Mouse (Mus musculus): ENCODE results near the gene Clcf1.

The Clcf1 gene

DNA sequence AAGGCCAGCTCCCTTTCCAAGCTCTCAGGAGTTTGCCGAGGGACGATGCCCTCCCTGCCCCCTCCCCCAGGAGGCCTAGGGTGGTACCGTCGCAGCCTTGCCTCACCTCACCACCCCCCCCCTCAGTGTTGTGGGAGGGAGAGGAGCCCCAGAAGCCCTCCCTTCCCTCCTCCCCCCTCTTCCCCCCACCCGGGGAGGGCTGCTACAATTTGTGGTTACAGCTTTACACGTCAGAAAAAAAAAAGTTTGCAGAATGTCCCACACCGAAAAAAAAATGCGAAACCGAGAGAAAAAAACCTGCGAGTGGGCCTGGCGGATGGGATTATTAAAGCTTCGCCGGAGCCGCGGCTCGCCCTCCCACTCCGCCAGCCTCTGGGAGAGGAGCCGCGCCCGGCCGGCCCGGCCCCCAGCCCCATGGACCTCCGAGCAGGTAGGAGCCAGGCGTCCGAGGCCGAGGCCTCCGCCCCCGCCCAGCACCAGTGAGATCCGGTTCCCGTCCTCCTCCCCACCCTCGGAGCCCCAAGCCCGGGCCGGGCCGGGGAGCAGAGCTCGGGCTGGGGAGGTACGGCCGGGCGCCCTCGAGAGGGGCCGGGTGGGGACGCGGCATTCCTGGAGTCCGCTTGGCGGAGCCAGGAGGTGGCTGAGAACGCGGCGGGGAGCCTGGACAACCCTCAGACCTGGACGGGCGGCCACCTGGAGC lies at the start of gene Clcf1, which contains the start of gene AC109138.7:
Gene Clcf1 (plus strand): TSS at position 168 of the 700 bp plus-strand sequence.
Gene AC109138.7 (plus strand): TSS at position 287 of the 700 bp plus-strand sequence.
- no peak for DNase-seq

DNA sequence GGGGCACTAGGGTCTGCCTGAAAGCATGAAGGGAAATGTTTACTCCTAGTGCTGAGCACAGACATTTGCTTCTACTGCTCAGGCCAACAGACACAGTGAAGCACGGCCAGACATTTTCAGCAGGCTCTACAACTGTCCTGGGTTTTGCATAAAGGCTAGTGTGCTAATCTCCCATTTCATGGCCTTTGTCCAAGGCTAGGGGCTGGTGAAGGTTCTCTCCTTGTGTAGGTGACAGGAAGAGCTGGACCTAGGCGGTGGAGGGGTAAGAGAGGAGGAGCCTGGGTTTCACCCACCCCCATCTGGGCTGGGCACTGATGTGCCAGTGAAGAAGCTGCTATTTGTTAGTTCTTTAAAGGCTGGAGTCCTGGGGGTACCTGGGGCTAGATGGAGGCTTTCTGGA lies 49.3 kb upstream of the Clcf1 start:
- DNase-seq: no peak

DNA sequence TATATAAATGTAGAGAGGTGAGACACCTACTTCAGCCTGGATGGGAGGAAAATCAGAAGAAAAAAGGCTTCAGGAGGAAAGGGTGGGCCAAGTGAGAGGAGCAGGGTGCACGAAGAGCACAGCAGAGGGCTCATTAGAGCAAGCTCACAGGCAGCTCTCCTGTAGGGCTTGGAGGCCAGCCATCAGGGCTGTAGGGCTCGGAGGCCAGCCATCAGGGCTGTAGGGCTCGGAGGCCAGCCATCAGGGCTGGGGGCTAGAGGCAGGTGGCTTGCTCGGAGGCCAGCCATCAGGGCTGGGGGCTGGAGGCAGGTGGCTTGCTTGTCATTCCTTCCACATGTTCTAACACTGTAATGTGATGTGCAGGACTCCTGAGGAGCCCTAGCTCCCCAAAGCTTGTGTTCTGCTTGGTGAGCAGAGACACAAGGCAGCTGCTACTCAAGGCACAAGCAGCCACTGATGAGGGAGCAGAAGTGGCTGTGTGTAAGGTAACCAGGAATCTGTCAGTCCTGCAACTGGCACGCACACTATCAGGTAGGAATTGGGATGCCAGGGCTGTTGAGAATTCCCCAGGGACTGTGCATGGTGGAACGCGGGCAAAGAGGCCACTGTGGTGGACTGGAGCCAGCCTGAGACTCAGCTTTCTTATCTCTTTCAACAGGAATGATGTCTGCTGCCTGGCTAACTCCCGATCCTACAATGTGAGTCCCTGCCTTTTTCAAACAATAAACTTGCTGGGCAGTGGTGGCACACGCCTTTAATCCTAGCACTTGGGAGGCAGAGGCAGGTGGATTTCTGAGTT lies 47.2 kb upstream of the Clcf1 start:
- no peak for DNase-seq

DNA sequence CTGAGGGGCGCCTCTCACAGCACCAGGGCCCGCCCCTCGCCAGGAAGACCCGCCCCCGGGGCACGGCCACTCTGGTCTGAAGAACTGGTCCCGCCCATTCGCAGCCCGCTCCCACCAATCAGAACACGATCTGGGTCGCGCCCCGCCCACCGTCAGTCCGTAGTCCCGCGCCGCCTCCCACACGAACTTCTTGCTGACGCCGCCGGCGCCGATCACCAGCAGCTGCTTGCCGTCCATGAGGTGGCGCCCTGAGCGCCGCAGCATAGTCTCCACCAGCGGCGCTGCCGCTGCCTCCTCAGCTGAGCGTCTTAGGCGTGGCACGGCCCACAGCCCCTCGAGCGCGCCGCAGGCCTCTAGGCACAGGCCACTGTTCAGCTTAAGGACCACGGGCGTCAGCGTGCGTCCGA lies 44.7 kb upstream of the Clcf1 start:
- peak; percentile 99 to 100 for DNase-seq

DNA sequence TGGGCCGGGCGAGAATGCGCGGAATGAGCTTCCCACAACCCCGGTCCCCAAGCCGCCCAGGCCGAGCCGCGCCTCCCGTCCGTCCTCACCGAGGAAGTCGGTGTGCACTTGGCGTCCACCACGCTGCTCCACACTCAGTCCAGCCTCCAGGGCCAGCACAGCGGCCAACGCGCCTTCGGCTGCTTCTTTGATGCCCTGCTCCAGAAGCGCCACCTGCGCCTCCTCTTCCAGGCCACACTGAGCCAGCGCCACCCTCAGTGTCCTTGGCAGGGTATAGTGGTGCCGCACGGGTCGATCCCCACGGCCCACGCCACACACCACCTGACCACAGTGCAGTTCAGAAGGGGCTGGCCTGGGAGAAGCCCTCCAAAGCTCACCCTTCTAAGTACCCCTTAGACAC lies 44.2 kb upstream of the Clcf1 start:
- DNase-seq: no peak

DNA sequence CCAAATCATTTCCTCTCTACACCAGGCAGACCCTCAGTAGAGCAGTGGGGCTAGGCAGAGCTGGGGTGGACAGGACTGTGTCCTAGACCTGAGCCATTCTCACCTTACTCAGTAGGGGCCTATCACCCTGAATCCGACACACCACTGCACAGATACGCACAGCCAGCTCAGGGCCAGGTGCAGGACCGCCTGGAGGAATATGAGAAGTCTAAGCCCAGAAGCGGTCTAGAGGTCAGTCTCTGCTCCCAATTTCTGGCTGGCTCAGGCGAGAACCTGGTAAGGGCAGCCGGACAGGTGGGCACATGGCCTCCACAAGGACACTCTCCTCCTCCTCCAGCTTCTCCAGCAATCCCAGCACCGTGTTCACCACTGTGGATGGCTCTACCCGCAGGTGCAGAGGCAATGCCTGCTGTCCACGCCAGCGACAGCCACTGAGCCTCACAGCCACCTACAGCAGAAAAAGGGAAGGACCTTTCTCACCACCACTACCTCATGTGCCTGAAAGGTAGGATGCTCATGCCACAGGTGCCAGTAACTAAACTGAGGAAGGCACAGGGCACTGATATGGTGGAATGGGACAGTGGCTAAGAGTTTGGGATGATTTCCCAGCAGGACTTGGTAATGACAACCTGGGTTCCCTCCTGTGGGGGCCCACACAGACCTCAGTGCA lies 43.2 kb upstream of the Clcf1 start:
- no peak for DNase-seq

DNA sequence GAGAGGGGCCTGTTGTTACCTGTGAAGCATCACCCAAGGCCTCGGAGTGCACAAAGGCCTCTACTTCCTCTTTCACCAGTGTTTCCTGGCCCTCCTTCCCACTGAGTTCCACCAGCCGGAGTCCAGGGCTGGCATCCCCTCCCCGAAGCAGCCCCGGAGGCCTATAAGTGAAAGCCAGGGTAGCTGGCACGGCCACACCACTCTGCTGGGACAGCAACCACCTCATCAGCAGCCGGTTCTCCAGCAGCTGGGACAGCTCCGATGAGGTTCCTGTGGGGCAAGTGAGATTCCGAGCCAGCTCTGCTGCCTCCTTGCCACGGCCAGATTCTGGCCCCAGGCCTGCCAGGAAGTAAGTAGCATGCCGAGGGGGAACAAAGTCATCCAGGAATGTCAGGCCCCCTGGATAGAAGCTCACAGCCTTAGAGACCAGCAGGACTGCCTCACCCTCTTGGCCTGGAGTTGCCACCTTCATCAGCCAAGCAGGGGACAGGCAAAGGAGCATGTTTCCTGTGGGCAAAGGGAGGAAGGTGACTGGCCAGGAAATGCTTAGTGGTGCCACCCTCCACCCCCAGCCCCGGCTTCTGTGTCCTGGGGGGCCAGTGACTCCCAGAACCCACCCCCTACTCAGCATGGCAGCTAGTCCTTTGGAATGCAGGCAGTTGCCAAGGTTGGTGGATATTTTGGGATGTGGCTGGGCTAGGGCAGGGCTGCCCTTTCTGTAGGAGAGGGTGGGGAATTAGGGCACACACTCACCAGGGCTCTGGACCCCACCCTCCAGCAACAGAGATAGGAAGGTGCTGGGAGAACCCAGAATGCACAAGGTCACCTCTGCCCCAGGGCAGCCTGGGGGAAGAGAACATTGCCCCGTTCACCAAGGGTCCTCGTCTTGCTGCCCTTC lies 42.4 kb upstream of the Clcf1 start:
- DNase-seq: no peak

DNA sequence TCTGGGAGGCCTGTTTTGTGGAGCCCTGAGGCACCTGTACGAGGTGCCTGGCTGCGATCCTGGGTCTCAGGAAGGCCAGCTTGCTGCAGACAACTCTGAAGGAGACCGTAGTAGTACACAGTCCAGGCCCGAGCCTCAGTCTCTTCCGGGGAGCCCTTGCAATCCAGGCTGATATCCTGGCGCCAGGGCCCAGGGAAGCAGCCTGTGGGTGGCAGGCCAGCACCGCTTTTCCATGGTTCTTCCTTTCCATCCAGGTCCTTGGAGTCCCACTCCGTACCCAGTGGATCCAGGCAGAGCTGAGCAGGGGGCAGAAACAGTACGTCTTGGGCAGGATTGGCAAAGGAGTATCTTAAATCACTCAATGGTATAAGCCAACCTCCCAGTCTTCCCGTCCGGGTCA lies 41.1 kb upstream of the Clcf1 start:
- no peak for DNase-seq

DNA sequence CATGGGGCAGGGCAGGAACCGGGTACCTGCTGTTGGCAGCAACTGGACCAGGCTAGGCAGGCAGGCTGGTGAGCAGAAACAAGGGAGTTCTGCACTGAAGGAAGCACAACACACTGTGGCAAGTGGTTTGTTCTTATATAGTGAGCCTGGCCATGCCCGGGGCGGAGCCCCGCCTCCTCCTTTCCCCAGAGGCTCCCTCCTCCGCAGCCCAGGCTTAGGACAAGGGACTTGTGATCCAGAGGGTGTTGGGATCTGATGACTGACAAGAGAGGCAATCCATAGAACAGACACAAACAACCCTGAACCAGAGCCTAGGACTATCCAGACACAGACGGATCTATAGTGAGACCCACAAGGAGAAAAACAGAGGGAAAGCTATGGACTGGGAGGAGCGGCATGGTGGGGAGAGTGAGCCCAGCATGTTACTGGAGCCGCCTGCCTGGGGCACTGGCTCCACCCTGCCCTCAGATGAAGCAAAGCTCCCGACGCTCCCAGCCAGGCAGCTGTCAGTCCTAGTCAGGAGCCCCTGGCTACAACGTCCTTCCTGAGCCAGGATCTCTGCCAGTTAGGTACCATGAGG lies 38.6 kb upstream of the Clcf1 start, which contains the start of gene Carns1:
Gene Carns1 (minus strand): TSS at position 112 of the 580 bp plus-strand sequence.
- DNase-seq: no peak

DNA sequence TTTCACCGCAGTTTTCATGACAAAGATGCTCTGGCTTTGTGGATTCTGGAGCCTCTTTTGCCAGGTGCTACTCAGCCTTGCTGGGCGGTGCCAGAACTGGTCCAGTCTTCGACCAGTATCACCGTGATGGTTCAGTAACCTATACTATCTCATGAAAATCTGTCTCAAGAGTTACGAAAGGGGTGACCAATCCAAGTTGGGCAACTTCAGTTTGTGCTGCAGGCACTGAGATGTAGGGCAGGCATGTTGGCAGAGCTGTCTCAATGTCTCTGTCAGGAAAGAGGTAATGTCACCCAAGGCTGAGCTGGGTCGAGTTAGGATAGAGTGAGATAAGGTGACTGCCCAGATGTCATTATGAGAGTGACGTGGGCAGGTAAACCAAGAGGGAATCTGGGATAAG lies 33.6 kb upstream of the Clcf1 start:
- no peak for DNase-seq

DNA sequence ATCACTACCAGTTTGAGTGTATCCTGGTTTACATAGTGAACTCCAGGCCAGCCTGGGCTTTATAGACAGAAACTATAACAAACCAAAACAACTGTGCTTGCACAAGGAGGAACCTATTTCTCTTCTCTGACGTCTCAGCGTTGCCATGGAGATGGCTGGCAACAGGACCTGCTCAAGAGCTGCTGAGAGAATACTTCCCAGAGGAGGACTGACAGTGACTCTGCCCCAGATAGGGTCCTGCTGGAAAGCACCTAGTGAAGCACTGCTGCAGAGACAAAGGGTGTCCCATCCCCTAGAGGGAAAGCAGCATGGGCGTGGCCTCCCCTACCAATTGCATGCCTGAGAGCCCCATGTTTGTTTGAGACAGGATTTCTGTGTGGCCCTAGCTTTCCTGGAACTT lies 32.1 kb upstream of the Clcf1 start:
- DNase-seq: no peak

DNA sequence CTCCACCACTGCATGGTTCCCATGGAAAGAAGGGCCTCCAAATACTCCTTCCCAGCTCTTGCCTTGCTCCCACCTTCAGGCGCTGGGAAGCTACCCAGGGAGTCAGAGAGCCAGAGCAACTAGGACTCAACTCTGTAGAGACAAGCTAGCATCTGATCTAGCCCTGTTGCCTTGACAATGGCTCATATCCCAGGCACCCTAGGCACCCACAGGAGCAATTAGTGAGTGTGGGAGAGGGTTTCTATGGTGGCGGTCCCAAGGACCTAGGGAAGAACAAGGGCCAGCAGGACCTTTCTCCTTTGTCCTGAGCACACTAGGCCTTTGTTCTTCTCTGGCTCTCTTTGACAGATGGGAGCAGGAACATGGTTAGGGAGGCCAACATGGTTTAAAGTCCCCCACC lies 30.3 kb upstream of the Clcf1 start:
- DNase-seq: no peak

DNA sequence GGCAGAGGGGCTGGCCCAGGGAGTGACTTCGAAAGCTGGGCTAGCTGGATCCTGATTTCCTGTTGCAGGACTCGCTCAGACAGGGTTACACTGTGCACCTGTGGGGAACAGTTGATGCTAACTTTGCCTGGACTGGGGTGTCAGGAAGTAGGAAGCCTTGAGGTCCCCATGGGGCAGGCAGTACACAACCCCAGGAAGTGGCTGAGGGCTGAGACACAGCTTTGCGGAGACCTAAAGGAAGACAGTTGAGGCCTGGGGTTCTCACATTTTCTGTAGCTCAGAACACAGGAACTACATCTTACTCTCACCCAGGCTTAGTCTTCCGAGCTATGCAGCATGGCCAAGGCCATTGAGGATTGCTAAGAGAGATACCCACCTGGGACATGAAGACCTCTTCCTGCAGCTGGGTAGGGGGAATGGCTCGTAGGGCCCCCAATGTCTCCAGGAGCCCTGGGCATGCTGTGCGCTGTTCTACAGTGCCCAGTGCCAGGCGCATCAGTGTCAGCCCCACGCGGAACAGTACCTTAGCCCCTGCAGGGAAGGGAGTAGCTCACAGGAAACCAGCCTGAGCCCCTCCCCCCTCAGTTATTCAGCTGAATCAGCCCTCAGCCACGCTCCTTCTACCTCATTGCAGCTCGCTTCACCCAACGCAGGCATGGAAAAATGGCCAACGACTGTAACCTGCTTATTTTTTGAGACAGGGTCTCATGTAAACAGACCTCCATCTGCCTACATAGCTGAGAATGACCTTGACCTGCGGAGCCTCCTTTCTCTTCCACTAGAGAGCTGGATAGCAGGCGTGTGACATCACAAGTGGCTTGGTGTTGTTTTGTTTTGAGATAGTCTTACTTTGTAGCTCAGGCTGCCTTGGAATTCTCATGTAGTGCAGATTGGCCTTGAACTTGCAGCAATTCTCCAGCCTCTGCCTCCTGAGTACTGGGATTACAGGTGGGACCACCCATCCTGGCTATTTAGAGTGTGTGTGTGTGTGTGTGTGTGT lies 28.8 kb upstream of the Clcf1 start:
- DNase-seq: no peak

DNA sequence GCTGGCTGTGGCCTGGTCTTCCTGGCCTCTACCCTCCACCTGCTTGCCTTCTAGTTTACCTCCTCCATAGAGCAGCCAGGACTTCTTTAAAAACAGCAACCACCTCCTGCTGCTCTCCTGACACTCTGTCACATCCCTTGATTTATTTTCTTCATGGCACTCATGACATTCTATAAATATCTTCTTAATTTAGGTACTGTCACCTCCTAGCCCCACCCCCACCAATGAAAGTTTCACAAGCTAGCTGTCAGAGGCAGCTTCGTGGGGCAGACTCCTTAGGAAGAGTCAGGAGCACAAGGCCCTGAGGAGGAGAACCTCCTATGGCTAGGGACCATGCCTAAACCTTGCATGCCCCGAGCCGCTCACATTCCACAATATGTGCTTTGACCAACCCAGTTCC lies 26.7 kb upstream of the Clcf1 start:
- no peak for DNase-seq

DNA sequence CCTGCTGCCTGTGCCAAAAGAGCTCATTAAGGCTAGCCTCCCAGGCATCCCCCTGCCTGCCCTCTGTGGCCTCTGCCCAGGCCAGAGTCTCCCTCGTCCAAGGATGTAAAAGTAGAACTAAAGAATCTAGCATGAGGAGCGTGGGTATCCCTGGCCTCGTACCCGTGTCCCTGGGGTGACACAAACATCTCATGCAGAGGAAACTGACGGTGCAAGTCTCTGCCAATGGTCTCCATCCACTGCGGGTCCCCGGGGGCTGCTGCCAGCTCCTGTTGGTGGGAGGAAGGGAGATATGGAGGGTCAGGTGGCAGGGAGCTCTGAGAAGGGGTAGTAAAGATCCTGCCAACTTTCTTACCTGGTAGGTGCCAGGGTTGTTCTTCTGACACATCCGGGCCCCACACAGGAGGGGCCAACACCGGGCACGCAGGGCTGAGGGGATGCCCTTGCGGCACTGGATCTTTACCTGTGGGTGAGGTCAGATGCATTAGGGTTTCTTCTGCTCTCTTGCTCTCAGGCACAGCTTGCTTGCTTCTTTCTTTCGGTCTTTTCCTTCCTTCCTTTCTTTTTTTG lies 24.9 kb upstream of the Clcf1 start:
- no peak for DNase-seq

DNA sequence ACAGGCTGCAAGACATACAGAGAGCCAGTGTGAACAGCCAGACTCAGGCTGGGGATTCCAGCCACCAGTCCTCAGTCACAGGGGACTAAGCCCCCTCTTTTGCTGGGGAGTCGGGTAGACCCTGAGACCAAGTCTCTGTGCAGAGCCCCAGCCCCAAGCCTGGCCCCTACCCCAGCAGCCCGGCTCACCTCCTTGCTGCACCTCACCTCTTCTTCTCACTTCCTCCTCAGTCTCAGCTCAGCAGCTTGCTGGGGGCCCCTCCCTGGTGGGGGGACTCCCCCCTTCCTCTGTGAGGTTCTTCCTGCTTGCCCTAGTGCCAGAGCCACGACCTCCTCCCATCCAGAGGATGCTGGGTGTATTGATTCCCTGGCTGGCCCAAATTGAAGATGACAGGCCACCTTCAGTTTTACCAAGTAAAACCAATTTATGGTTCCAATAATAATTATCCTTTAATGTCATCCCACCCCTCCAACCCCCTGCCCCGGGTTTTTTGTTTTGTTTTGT lies 23.2 kb upstream of the Clcf1 start, which contains the start of gene Tbc1d10c:
Gene Tbc1d10c (minus strand): TSS at position 454 of the 504 bp plus-strand sequence.
- no peak for DNase-seq

DNA sequence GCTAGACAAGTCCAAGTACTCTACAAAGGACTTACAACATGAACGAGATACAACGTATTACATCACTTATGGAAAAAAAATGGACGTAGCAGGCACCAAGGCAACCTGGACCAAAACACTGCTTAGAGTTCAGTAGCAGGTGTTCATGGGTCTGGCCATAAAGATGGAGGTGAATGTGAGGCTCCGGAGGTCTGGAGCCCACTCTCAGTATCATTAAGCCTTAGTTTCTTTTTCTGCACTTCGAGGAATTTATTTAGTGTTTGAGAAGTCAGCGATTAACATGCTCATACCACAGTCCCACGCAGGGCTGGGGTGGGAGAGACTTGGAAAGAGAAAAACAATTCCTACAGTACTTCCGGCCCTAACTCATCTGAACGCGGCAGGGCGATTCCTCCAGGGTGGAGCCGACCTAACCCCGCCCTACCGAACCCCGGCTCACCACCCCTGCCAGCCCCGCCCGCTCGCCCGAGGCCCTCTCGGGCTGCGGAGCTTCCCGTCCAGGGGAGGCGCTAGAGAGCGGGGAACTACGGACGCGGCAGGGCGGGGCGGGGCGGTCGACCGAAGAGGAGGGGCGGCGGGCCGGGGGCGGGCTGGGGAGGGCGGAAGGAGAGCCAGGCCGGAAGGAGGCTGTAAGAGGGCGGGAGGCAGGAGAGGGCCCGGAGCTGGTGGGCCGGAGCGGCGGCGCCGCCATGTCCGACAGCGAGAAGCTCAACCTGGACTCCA lies 22.3 kb upstream of the Clcf1 start, which contains the start of gene Ppp1ca:
Gene Ppp1ca (plus strand): TSS at position 538 of the 723 bp plus-strand sequence.
- peak; percentile 91 to 92 for DNase-seq

DNA sequence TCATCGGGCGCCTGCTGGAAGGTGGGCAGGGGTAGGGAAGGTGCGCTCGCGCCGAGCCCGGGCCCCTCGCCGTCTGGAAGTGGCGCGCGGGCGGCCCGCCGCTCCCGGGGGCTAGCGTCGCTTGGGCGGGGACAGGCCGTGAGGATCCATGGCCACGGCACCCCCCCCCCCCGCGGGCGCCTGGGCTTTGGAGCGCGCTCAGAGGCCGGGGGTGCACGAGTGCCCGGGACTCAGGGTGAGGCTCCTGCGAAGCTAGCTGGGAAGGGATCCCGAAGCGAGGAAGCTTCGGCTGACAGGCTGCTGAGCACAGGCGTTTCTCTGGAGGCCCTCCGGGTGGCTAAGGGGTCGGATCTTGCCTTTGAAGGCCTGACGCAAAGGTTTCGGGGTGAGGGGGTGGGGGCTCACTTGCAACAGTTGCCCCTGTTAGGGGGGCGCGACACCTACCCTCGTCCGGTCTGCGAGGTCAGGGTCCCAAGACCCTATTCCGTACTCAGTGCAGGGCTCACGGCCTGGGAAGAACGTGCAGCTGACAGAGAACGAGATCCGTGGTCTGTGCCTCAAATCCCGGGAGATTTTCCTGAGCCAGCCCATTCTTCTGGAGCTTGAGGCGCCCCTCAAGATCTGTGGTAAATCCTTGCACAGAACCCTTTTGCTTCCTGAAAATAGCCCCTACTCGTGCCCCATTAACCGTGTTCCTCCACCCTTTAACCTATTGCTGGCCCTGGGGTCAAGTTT lies 21.6 kb upstream of the Clcf1 start:
- no peak for DNase-seq

DNA sequence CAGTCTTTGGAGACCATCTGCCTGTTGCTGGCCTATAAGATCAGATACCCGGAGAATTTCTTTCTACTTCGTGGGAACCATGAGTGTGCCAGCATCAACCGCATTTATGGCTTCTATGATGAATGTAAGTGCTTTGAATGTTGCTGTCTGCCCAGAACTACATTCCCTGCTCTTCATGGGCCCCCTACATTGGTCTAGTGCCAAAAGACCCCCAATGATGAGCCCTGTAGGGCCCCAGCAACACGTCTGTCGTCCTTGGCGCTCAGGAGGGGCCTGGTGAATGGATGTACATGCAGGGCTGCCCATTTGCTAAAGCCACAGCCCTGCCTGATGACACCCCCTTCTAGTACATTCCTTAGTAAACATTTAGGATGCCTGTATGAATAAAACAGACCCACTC lies 20.9 kb upstream of the Clcf1 start:
- DNase-seq: no peak
